Mouse (Mus musculus): ENCODE data around the gene Olfr1260. TPM values are rescaled to one million over a fixed set of nuclear protein-coding genes. Genes with fewer than 3 reads are reported as not detected.

Olfr1260 gene
- polyA plus RNA-seq (2017; shearing (Covaris generic)) = not detected

DNA sequence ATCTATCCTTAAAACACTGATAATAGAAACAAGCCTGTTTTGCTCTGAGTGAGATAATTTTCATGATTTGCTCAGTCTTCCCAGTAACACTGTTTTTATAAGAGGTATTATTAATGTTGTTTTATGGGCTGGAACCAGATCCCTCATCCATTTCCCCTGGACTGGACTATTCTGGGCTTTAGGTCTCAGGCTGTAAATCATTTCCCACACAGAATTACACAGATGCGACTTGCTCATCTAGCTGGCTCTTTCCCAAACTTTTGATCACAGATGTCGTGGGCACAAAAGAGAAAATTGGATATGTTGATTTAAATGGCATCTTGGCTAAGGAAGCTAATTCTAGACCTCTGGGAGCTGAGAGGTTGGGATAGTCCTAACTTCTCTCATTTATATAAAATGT lies at the start of gene Olfr1260:
TSS of gene Olfr1260 (plus strand) at position 157 of the 400 bp plus-strand sequence.

DNA sequence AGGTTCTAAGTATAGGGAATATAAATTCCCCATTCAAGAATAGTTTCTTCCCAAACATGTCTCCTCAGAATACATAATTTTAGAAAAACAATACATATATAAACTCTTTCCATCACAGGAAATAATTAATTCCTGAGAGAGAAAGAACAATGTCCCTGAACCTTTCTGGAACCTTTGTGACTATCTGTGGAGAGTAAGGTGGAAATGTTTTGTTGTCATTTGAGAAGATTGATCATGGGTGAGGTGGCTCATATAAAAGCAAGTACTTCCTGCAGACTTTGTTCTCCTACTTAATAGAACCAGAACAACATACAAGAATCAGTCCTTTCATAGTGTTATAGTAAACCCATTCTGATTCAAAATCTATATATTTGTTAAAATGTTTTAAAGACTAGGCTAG lies 47.1 kb upstream of the Olfr1260 start, which contains the start of gene Olfr1258:
TSS of gene Olfr1258 (plus strand) at position 301 of the 400 bp plus-strand sequence.

DNA sequence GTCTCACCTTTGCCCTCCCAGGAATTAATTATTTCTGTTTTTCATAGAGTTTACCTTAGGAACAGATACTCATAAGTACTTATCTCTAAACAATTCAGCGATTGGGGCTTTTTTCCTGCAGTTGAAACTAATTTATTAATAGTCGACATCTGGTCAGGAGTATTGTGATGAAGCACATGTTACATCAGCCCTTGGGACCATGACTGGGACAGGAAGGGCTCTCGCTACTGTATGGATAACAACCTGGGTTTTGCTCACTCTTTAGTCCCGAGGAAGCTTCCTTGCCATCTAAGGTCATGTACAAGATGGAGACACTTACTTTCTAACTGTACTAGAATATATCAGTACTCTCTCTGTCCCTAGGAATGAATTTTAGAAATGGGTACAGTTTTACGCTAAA lies 25.6 kb upstream of the Olfr1260 start, which contains the start of gene Olfr1259:
TSS of gene Olfr1259 (minus strand) at position 101 of the 400 bp plus-strand sequence.

DNA sequence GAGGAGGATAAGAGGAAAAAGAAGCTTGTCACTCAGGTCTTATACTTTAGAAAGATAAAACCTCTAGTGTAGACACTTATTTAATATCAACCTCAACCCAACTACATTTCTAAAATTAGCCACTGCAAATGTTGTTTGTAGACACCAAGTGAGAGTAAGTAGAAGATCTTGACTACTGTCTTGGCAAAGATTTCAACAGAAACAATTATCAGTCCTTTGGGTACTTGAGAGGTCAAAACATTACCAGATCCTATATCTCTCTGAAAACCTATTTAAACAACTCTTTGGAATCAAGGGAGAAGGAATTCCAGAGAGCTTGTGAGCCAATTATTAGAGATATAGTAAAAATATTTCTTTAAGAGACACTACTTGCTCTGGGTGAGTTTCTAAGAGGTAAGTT lies 16.8 kb downstream of the Olfr1260 start, which contains the start of gene Olfr1261:
TSS of gene Olfr1261 (plus strand) at position 301 of the 400 bp plus-strand sequence.

DNA sequence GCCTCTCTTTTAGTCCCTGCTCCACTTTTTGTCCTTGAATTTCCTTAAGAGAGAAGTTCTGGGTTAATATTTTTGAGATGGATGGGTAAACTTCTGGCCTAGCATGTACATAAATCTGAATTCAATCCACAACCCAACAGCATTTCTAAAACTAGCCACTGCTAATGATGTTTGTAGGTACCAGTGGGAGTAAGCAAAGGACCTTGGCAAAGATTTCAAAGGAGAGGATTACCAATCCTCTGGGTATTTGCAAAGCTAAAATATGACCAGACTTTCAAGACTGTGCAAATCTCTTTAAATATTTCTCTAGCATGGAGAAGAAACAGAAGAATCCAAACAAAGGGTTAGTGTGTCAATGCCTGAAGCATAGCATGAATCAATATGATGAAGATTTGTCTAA lies 25.7 kb downstream of the Olfr1260 start, which contains the start of gene Olfr1262:
TSS of gene Olfr1262 (plus strand) at position 301 of the 400 bp plus-strand sequence.

DNA sequence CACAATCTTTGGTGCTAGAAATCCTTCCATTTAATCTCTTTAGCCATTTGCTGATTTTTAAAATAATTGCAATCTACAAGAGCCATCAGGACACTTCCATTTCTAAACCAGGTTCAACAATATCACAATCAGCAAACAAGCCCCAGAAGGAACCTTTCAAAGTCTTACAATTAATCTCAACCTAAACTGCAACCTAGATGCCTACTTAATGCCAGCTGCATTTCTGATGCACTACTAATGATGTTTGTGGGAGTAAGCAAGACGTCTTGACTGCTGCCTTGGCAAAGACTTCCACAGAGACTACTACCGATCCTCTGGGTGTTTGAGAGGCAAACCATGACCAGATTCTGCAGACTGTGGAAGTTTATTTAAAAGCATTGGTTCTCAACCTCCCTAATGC lies 37.7 kb downstream of the Olfr1260 start, which contains the start of gene Olfr1263:
TSS of gene Olfr1263 (plus strand) at position 301 of the 400 bp plus-strand sequence.

DNA sequence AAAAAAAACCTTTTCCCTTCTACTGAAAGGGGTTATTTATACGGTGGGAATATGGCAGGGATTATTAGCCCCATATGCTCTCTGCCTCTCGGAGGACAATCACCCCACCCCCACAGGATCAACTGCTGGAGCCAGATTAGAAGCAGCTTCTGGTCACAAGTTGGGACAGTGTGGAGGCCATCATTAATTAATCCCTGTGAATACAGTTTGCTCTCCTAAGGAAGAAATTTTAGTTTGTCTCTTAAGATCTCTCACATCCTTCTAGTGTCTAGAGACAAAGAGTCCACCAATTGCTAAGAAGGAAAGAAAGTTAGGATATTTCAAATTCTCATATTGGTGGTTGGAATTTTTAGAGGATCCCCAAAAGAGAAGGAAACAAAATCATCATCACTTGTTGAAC lies 51.3 kb downstream of the Olfr1260 start, which contains the start of gene Olfr1264:
TSS of gene Olfr1264 (minus strand) at position 101 of the 400 bp plus-strand sequence.

Other genes with a start within 250 kb of the Olfr1260 start
- not detected for gene Olfr1252, start 249.3 kb upstream of the Olfr1260 start, polyA plus RNA-seq (2017; shearing (Covaris generic))
- gene Olfr1253, start 217.2 kb upstream of the Olfr1260 start, polyA plus RNA-seq (2017; shearing (Covaris generic)) = not detected
- not detected for gene Olfr1254, start 180.7 kb upstream of the Olfr1260 start, polyA plus RNA-seq (2017; shearing (Covaris generic))
- gene Olfr1255, start 162.3 kb upstream of the Olfr1260 start, polyA plus RNA-seq (2017; shearing (Covaris generic)) = not detected
- not detected for gene Olfr1256, start 132.8 kb upstream of the Olfr1260 start, polyA plus RNA-seq (2017; shearing (Covaris generic))
- not detected for gene Olfr48, start 126.1 kb upstream of the Olfr1260 start, polyA plus RNA-seq (2017; shearing (Covaris generic))
- not detected for gene Olfr1257, start 95.9 kb upstream of the Olfr1260 start, polyA plus RNA-seq (2017; shearing (Covaris generic))
- gene Olfr1258, start 47.0 kb upstream of the Olfr1260 start, polyA plus RNA-seq (2017; shearing (Covaris generic)) = 0.19 TPM
- not detected for gene Olfr1259, start 25.7 kb upstream of the Olfr1260 start, polyA plus RNA-seq (2017; shearing (Covaris generic))
- not detected for gene Olfr1261, start 16.9 kb downstream of the Olfr1260 start, polyA plus RNA-seq (2017; shearing (Covaris generic))
- not detected for gene Olfr1262, start 25.8 kb downstream of the Olfr1260 start, polyA plus RNA-seq (2017; shearing (Covaris generic))
- 0.08 TPM for gene Olfr1263, start 37.8 kb downstream of the Olfr1260 start, polyA plus RNA-seq (2017; shearing (Covaris generic))
- not detected for gene Olfr1264, start 51.2 kb downstream of the Olfr1260 start, polyA plus RNA-seq (2017; shearing (Covaris generic))
- not detected for gene Olfr1265, start 61.0 kb downstream of the Olfr1260 start, polyA plus RNA-seq (2017; shearing (Covaris generic))
- not detected for gene Olfr140, start 89.3 kb downstream of the Olfr1260 start, polyA plus RNA-seq (2017; shearing (Covaris generic))
- not detected for gene Olfr1269, start 147.1 kb downstream of the Olfr1260 start, polyA plus RNA-seq (2017; shearing (Covaris generic))
- not detected for gene Olfr32, start 168.0 kb downstream of the Olfr1260 start, polyA plus RNA-seq (2017; shearing (Covaris generic))
- not detected for gene Olfr1270, start 178.8 kb downstream of the Olfr1260 start, polyA plus RNA-seq (2017; shearing (Covaris generic))

All from CD4-positive, CD25-positive, alpha-beta regulatory T cell (primary cell).